Mouse (Mus musculus) bone marrow macrophage, adult 2 months (primary cell): Measurements from ENCODE around the gene Rps6kb1. TPM values are rescaled to one million over a fixed set of nuclear protein-coding genes. Genes with fewer than 3 reads are reported as not detected.

Source experiments
- H3K27ac ChIP-seq: 2 replicates; pipeline ENCODE4 v1.5.1; 2012; ENCODE audit warnings: low read depth, low read length; ENCODE audit not compliant: insufficient read depth
- H3K4me1 ChIP-seq: 2 replicates; pipeline ENCODE4 v1.6.1; 2012; ENCODE audit warnings: low read length; ENCODE audit not compliant: control insufficient read depth, insufficient read depth
- H3K4me3 ChIP-seq: 2 replicates; pipeline ENCODE4 v1.5.1; 2012; ENCODE audit warnings: mild to moderate bottlenecking, low read length, moderate library complexity; ENCODE audit not compliant: insufficient read depth
- CTCF ChIP-seq: IDR thresholded peaks from 2 replicates; pipeline ENCODE4 v1.5.1; 2012; ENCODE audit warnings: low read depth, mild to moderate bottlenecking, low read length, moderate library complexity
- POLR2A ChIP-seq: IDR thresholded peaks from 2 replicates; pipeline ENCODE4 v1.6.1; 2012; ENCODE audit warnings: mild to moderate bottlenecking, low read depth, low read length, borderline replicate concordance
- polyA plus RNA-seq: library from polyadenylated mRNA; stranded (reverse); fragments of >200 nt; gene quantifications from 2 replicates; pipeline ENCODE4 v1.2.4, GENCODE M21; 2012; ENCODE audit not compliant: missing spikeins, insufficient read depth, insufficient read length

The Rps6kb1 gene
- polyA plus RNA-seq, 1 experiment, result 30.9 TPM

DNA sequence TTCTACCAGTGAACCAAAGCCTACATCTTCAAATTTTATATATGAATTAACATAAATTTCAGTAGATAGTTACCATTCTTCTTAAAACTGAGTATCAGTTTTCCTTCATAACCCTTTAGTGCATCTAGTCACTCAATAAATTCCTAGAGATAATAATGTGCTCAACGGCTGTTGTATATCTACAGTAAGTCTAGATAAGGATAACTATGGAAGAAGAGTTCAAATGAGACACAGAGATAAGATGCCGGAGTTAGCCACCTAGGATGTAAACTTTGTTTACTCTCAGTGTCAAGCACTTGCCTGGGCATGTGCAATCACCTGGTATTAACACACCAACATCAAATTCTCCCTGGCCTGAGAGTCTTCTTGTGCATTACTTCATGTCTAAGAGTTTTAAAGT, 37.3 kb downstream of the Rps6kb1 start:
- Histone ChIP-seq H3K27ac (no peak overlapping the region), H3K4me3 (no peak overlapping the region), H3K4me1 (no peaks in the 10 kb centered on the region)
- TF ChIP-seq POLR2A (no peak), CTCF (no peak)

DNA sequence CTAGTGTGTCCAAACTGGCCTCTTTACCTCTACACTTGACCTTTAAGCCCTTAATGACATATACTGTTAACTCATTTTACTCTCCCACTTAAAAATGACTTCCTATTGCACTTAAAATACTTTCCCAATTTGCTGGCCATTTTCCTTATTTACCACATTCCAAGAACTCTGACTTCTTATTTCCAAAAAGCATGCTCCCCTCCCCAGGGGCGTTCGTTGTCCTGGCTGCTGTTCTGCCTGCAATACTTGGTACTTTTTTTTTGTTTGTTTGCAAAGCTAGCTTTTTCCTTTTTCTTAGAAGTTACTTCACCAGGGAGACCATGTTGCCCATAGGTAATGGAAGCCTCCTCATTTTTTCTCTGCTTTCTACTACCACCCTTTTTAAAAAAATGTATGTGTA, 41.5 kb downstream of the Rps6kb1 start:
- no peak overlapping the region for H3K4me3 ChIP-seq
- H3K4me1 ChIP-seq, result peaks cover 2% of the 10 kb centered on the region; the same call in 1 of the 2 replicates
- no peak overlapping the region for H3K27ac ChIP-seq
- no peak for TF ChIP-seq POLR2A
- no peak for TF ChIP-seq CTCF

DNA sequence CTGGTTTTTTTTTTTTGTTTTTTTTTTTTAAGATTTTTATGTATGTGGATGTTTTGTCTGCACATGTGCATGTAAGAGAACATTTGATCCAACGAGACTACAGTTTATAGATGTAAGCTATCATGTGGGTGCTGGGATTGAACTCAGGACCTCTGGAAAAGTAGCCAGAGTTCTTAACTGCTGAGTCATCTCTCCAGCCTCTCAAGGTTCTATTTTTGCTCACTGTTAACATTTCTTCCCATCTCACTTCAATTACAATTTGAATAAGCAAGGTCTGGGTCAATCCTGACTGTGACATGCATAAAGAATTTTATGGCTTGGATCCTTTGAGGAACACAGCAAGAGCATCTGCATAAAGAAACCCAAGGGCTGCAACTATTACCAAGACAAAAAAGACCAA, 43.8 kb downstream of the Rps6kb1 start:
- Histone ChIP-seq H3K4me3 (no peak overlapping the region), H3K4me1 (peaks cover 5% of the 10 kb centered on the region; the same call in 1 of the 2 replicates), H3K27ac (no peak overlapping the region)
- TF ChIP-seq CTCF (no peak), POLR2A (no peak)

DNA sequence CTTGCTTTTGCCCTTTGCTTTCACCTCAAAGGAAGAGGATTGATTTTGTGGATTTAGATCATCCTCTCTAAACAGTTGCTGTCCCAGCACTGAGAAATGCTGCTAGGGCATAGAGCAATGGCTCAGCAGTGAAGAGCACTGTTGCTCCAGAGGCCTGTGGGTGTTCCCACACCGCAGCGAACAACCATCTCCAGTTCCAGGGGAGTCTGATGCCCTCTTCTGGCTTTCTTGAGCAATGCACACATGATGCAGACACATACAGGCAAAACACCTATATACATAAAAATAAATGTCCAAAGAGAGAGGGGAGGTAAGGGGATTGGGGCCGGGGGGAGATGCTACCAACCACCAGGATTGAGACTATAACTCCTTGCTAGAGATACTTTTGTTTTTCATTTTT, 46.7 kb downstream of the Rps6kb1 start:
- TF ChIP-seq POLR2A (no peak), CTCF (no peak)
- Histone ChIP-seq H3K4me1 (peaks cover 5% of the 10 kb centered on the region; the same call in 1 of the 2 replicates), H3K4me3 (no peak overlapping the region), H3K27ac (no peak overlapping the region)

DNA sequence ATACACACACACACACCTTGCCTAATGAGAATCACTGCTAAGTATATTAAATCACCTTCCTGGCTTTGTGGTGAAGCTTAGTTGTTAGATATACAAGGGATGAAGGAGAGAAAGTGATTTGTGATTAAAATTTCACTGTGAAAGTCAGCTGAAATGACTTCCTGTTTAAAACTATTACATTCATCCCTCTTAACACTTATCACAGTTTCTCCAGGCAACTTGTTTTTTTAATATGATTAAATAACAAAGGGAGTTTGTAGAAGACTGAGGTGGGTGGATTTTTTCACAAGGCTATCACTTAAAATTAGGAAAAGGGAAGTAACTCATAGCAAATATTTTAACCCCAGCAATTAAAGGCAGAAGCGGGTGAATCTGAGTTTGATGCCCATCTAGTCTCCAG, 47.2 kb downstream of the Rps6kb1 start:
- Histone ChIP-seq H3K27ac (no peak overlapping the region), H3K4me1 (peaks cover 5% of the 10 kb centered on the region; the same call in 1 of the 2 replicates), H3K4me3 (no peak overlapping the region)
- no peak for TF ChIP-seq POLR2A
- TF ChIP-seq CTCF, result no peak

DNA sequence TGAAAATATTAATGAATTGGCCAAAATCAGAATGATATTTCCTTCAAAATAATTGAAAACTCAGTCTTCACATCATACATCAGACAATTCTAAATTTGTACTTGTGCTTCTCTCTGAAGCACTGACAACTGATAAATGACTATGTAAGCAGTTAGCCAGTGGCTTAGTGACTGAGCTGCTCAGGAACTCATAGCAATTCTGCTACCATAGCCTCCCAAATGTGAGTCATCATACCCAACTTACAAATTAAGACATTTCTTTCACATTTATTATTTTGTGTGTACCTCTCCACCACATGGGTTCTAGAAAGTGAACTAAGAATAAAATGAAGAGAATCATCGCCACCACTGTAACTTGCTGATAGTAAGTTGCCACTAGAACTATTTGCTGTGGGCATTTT, 53.8 kb downstream of the Rps6kb1 start:
- H3K27ac ChIP-seq, result no peak overlapping the region

DNA sequence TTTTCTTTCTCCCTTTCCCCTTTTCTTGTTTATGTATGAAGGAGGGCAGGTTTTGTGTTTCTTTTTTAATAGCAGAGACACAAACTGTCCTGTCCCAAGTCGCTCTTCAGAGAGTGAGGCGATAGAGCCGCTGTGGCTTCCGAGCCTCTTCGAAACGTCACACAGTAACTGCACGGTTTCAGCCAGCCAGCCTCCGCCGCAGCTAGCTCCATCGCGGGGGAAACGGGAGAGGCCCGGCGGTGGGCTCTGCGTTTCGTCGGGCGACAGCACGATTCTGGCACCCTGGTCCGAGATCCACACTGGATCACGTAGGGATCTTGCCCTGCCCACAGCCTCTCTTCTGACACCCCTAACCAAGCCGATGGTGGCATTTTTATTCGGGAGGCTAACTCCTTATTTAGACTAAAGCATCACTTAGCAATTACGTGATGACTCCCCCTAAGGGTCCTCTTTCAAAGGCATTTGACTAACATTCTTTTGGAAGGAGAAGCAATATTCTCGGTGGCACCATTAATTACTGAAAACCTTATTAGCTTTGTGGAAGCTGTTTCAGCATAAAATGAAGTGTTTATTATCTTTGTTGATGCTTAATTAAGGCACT, 59.6 kb downstream of the Rps6kb1 start:
- TF ChIP-seq CTCF (no peak), POLR2A (no peak)
- peak overlapping the region; percentile 96 for H3K4me3 ChIP-seq
- peaks cover 9% of the 10 kb centered on the region for H3K4me1 ChIP-seq
- peak overlapping the region; percentile 79 for H3K27ac ChIP-seq

More for the DNA sequence above, 53.8 kb downstream of the Rps6kb1 start:
- no peak overlapping the region for H3K4me3 ChIP-seq
- no peak for TF ChIP-seq POLR2A
- TF ChIP-seq CTCF, result no peak
- H3K4me1 ChIP-seq, result peaks cover 6% of the 10 kb centered on the region

DNA sequence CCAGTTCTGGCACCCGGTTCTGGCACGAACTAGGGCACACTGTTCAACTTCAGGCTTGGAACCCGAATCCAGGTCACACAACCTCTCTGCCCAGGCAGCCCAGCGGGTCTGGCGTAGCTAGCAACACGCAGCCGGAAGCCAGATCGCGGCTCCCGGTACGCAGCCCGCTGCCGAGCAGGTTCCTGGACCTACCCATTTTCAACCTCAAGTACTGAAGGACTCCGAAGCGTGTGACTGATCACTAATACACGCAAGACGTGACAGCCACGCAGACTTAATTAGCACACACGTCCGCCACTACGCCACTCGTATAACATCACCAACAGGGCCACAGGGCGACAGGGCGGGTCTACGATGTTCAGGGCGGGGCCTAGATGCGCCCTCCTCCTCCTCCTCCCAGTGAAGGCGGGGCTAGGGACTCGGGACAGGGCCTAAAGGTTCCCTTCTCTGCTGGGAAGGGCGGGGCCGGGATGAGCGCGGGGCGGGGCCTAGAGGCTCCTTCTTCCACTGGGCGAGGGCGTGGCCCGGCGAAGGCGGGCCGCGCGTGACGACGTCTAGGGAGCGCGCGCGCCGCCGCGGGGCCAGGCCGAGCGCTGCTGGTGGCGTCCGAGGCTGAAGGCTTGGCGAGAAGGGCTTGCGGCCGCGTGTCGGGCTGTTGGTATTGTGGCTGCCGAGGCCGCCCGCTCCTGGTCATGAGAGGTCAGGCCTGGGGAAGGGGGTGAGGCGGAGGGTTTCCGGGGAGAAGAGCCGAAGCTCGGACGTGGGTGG, 60.3 kb downstream of the Rps6kb1 start, which contains the start of gene Rnft1:
Gene Rnft1, plus strand, starts transcription at position 557 of the 768 bp plus-strand sequence.
- Histone ChIP-seq H3K27ac (peak within 1 kb of the TSS; percentile 79), H3K4me1 (peaks cover 9% of the 10 kb centered on the region), H3K4me3 (peak within 1 kb of the TSS; percentile 96)
- no peak for TF ChIP-seq POLR2A
- TF ChIP-seq CTCF, result no peak

DNA sequence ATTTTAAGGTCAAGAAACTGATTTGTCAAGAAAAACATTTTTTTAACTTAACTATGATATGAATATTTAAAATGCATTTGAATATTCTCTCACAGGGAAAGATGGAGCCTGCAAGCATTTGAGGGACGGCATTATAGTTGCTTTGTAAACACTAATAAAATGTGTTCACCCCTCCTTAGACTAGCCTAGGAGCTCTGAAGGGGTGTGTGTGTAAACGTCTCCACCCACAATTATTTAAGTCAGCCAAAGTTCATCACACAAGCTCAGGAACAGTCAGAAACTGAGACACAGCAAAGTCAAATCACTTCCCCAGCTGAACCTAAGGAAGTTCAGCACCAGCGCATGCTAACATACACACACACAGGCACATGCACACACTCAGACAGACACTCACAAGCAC, 71.0 kb downstream of the Rps6kb1 start:
- no peak overlapping the region for H3K4me3 ChIP-seq
- H3K4me1 ChIP-seq, result peaks cover 4% of the 10 kb centered on the region
- TF ChIP-seq CTCF (no peak), POLR2A (no peak)
- no peak overlapping the region for H3K27ac ChIP-seq

DNA sequence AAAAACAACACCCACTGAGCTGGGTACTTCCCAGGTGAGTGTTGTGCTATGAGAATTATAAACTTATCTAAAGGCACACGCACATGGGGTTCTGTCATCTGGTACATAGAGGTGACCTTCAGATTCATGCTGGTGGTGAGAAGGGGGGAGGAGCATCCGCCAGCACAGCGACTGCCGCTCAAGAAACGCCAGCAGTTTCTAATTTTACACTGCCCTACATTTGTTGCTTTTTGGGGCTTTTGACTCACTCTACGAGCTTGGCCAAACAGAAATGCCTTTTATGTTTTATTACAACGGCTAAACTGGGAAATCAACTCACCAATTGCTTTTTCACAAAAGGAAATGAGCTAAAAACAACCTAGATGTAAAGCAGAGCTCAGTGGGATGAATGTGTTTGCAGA, 71.8 kb downstream of the Rps6kb1 start:
- peak overlapping the region; percentile 49 for H3K4me3 ChIP-seq
- peaks cover 11% of the 10 kb centered on the region for H3K4me1 ChIP-seq
- H3K27ac ChIP-seq, result peak overlapping the region; percentile 26; the same call in 1 of the 2 replicates
- TF ChIP-seq CTCF (no peak), POLR2A (no peak)
